Mouse (Mus musculus) erythroblast, embryonic 14.5 days (primary cell): ENCODE data around the gene Plpp3.

ENCODE experiments used
- GATA1 ChIP-seq: IDR thresholded peaks from 2 replicates; pipeline ENCODE4 v1.6.1; 2012; ENCODE audit warnings: low read length, inconsistent platforms, mixed read lengths
- TAL1 ChIP-seq: IDR thresholded peaks from 3 replicates; pipeline ENCODE4 v1.6.1; 2012; ENCODE audit warnings: low read length, inconsistent platforms, mixed read lengths

DNA sequence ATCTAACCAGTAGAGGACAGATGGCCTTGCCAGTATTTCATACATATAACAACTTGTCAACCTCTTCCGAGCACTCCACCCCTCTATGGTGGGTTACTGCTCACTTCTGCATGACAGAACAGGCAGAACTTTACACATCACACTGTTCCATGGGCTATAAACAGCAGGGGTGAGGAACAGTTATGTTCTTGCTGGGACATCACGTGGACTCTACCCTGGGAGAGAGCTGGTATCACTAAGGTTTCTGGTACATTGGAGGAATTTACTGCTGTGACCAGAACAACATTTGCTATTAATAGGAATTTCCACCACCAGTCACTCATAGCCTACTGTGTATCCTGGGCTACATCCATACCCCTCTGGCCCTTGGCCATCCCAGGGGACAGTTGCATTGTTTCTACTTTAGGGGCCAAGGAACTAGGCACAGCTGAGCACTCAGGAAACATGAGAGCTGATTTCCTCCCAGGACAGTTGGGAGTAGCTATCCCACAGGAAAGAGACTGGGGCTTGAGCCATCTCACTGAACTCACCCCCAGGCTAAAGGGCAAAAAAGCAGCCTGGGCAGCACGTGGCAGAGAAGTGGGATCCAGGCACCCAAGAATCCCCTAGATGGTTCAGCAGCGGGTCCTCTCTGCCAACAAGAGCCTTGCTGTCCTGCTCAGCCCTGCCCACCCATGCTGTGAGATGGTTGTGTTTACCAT is 23.6 kb upstream of the Plpp3 start:
- TF ChIP-seq GATA1 (no peak), TAL1 (no peak)
